Mouse (Mus musculus) small intestine, adult 10 weeks (tissue): ENCODE measurements around the gene Arl13a. TPM values are rescaled to one million over a fixed set of nuclear protein-coding genes. Genes with fewer than 3 reads are reported as not detected.

ENCODE experiments used
- polyA plus RNA-seq: library from polyadenylated mRNA; stranded (reverse); fragments of 350-450 nt; fragmentation: Illumina TruSeq; extraction: RNeasy Lipid Tissue Mini Kit (QIAGEN cat#74804); gene quantifications from one replicate; pipeline ENCODE4 v1.2.3, GENCODE M21; 2014; ENCODE audit warnings: low replicate concordance

Gene Arl13a
- not detected for polyA plus RNA-seq

DNA sequence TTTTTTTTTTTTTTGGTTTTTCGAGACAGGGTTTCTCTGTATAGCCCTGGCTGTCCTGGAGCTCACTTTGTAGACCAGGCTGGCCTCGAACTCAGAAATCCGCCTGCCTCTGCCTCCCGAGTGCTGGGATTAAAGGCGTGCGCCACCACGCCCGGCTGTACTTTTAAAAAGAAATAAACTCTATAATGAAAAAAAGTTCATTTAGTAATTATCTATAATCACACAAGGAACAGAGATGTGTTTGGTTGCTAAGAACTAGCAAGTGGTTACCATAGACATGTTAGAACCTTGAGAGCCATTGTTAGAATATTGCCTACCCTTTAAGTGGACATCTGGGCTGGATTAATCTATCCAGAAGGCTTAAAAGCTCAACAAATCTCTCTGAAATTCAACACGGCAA is at the start of gene Arl13a:
Gene Arl13a (plus strand): TSS at position 301 of the 400 bp plus-strand sequence.

DNA sequence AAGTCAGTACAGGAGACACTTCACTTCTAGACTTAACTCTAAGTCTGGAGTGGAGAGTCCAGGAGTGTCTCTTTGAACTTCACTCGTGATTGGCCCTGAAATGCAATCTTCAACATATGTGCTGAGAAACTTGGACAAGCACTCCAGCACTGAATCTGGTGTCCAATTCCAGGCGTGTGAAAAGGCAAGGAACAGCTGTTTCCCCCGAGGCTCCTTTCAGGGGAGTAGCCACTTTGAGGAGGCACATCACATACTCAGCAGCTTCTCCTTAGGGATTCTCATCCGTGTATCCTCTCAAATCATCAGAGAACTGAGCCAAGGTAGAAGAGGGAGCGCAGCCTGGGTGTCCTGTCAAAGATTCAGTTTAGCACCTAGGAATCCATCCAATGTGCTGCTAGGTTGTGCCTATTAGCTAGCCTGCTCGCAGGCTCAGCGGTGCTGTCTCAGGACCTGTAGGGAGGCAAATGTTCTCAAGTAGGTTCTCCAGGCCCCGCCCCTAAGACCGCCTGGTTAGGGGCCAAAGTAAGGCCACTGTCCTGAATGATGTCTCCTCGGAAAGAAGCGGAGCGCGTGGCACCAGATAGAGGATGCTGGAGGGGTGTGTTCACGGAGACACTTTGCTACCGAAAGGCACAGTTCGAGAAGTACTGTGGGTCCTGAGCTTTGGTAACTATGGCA is 25.1 kb upstream of the Arl13a start, which contains the start of gene Xkrx:
Gene Xkrx (minus strand): TSS at position 34 of the 678 bp plus-strand sequence.

DNA sequence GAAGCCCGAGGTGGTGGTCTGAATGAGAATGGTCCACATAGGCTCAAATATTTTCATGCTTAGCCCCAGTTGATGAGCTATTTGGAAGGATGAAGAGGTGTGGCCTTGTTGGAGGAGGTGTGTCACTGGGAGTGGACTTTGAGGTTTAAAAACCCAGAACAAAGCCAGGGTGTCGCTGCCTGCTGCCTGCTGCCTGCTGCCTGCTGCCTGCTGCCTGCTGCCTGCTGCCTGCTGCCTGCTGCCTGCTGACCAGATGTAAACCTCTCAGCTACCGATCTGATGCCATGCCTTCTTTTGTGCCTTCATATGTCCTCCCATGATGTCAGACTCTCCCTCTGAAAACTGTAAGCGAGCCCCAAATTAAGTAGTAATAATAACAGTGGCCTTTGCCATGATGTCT is 34.6 kb downstream of the Arl13a start, which contains the start of gene Nox1:
Gene Nox1 (minus strand): TSS at position 101 of the 400 bp plus-strand sequence.

Other genes with a start within 250 kb of the Arl13a start
- gene Sytl4, start 205.7 kb upstream of the Arl13a start, polyA plus RNA-seq: 3.5 TPM
- 47.0 TPM for gene Cstf2, start 128.3 kb upstream of the Arl13a start, polyA plus RNA-seq
- gene Xkrx, start 25.4 kb upstream of the Arl13a start, polyA plus RNA-seq: 0.33 TPM
- 0.30 TPM for gene Nox1, start 34.5 kb downstream of the Arl13a start, polyA plus RNA-seq
- gene Trmt2b, start 89.5 kb downstream of the Arl13a start, polyA plus RNA-seq: 53.5 TPM
- gene Tmem35a, start 107.7 kb downstream of the Arl13a start, polyA plus RNA-seq: 2.6 TPM
- 7.5 TPM for gene Cenpi, start 120.6 kb downstream of the Arl13a start, polyA plus RNA-seq
- 0.41 TPM for gene Drp2, start 217.1 kb downstream of the Arl13a start, polyA plus RNA-seq